Mouse (Mus musculus): Measurements from ENCODE around the gene Vps16. TPM values are rescaled to one million over a fixed set of nuclear protein-coding genes. Genes with fewer than 3 reads are reported as not detected.

Gene Vps16
- 45.6 and 55.8 TPM in 2 replicates for polyA plus RNA-seq (2012; rRNA removed)

GRCm38 (mm10) chr2:130424126-130424853 lies at the start of gene Vps16, which contains the start of gene Pced1a:
Vps16 (plus strand) TSS chr2:130424339.
Pced1a (minus strand) TSS chr2:130424701.
- Histone ChIP-seq H3K36me3 (ENCODE audit: control insufficient read depth, insufficient read depth, low read length) (no peaks in the 10 kb centered on the region), H3K27me3 (ENCODE audit: control insufficient read depth, insufficient read depth, low read length) (no peaks in the 10 kb centered on the region), H3K4me1 (ENCODE audit: control insufficient read depth, insufficient read depth, low read length) (peaks cover 9% of the 10 kb centered on the region), H3K27ac (ENCODE audit: control insufficient read depth, insufficient read depth, low read depth, low read length) (peak within 1 kb of the TSS; percentile 92), H3K4me3 (ENCODE audit: control insufficient read depth, low read depth, low read length) (peak within 1 kb of the TSS; percentile 93)
- TF ChIP-seq CTCF (IDR thresholded peaks at IDR 0.05; ENCODE audit: control insufficient read depth, insufficient read depth, insufficient replicate concordance, low read depth, low read length): peak; percentile 47; the same call in 1 of the 2 replicates
- TF ChIP-seq POLR2A (IDR thresholded peaks at IDR 0.05; ENCODE audit: control insufficient read depth, low read depth, low read length): peak; percentile 78; the same call in 1 of the 2 replicates

GRCm38 (mm10) chr2:130374951-130375350 lies 49.2 kb upstream of the Vps16 start:
- Histone ChIP-seq H3K36me3 (ENCODE audit: control insufficient read depth, insufficient read depth, low read length) (no peaks in the 10 kb centered on the region), H3K27ac (ENCODE audit: control insufficient read depth, insufficient read depth, low read depth, low read length) (no peak overlapping the region), H3K4me1 (ENCODE audit: control insufficient read depth, insufficient read depth, low read length) (no peaks in the 10 kb centered on the region), H3K27me3 (ENCODE audit: control insufficient read depth, insufficient read depth, low read length) (no peaks in the 10 kb centered on the region), H3K4me3 (ENCODE audit: control insufficient read depth, low read depth, low read length) (no peak overlapping the region)
- TF ChIP-seq CTCF (IDR thresholded peaks at IDR 0.05; ENCODE audit: control insufficient read depth, insufficient read depth, insufficient replicate concordance, low read depth, low read length) (no peak), POLR2A (IDR thresholded peaks at IDR 0.05; ENCODE audit: control insufficient read depth, low read depth, low read length) (no peak)

DNA sequence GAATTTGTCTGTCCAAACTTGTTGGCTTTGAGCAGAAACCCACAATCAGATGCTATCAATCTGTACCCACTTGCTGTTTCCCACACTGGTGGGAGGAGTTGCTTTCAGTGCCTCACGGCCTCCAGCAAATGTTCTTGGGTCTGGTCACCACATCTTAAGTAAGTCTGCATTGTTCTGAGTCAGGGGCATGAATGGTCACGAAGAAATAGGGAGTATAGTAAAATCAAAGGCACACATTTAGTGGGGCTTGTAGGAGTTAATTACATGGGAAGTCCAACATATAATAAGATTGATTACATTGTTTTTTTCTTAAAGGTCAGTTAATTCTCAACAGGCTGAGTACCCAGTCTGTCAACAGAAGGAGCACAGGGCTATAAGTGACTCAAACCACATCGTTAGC lies 40.9 kb upstream of the Vps16 start:
- no peak overlapping the region for H3K4me3 ChIP-seq (ENCODE audit: control insufficient read depth, low read depth, low read length)
- no peaks in the 10 kb centered on the region for H3K4me1 ChIP-seq (ENCODE audit: control insufficient read depth, insufficient read depth, low read length)
- TF ChIP-seq CTCF (IDR thresholded peaks at IDR 0.05; ENCODE audit: control insufficient read depth, insufficient read depth, insufficient replicate concordance, low read depth, low read length): no peak
- no peak for TF ChIP-seq POLR2A (IDR thresholded peaks at IDR 0.05; ENCODE audit: control insufficient read depth, low read depth, low read length)
- no peaks in the 10 kb centered on the region for H3K36me3 ChIP-seq (ENCODE audit: control insufficient read depth, insufficient read depth, low read length)
- H3K27me3 ChIP-seq (ENCODE audit: control insufficient read depth, insufficient read depth, low read length): no peaks in the 10 kb centered on the region
- no peak overlapping the region for H3K27ac ChIP-seq (ENCODE audit: control insufficient read depth, insufficient read depth, low read depth, low read length)

DNA sequence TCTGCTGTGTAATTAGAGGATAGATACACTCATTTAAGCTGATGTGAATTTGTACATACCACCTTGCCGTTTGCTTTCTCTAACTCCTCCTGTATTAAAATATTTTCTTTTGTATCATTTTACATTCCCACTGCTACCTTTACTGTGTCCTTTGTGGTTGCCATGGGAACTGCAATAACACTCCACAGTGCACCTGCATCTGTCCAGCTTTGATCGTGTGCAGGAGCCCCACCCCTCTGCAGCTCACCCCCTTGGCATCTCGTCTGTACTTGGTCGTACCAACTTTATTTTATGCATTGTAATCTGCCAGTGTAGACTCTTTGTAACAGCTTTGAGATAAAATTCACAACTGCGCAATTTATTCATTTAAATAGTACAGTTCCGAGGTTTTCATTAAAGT lies 40.2 kb upstream of the Vps16 start:
- H3K4me3 ChIP-seq (ENCODE audit: control insufficient read depth, low read depth, low read length): no peak overlapping the region
- no peaks in the 10 kb centered on the region for H3K36me3 ChIP-seq (ENCODE audit: control insufficient read depth, insufficient read depth, low read length)
- H3K27me3 ChIP-seq (ENCODE audit: control insufficient read depth, insufficient read depth, low read length): no peaks in the 10 kb centered on the region
- no peaks in the 10 kb centered on the region for H3K4me1 ChIP-seq (ENCODE audit: control insufficient read depth, insufficient read depth, low read length)
- TF ChIP-seq CTCF (IDR thresholded peaks at IDR 0.05; ENCODE audit: control insufficient read depth, insufficient read depth, insufficient replicate concordance, low read depth, low read length) (no peak), POLR2A (IDR thresholded peaks at IDR 0.05; ENCODE audit: control insufficient read depth, low read depth, low read length) (no peak)
- H3K27ac ChIP-seq (ENCODE audit: control insufficient read depth, insufficient read depth, low read depth, low read length): no peak overlapping the region

DNA sequence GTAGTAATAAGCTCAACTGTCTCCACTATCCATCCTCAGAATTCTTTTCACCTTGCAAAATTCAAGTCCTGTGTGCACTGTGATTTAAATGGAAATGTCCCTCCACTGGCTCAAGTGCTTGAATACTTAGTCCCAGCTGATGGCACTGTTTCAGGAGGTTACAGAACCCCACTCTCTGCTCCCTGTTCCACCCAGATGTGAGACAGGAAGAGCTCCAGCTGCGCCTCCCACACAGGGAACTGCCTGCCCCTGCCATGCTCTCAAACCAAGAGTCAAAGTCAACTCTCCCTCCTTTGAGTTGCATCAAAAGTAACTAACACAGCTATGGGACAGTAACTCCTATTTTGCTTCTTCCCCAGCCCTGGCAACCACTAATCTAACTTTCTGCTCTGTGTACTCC lies 37.9 kb upstream of the Vps16 start:
- Histone ChIP-seq H3K4me1 (ENCODE audit: control insufficient read depth, insufficient read depth, low read length) (no peaks in the 10 kb centered on the region), H3K4me3 (ENCODE audit: control insufficient read depth, low read depth, low read length) (no peak overlapping the region), H3K27ac (ENCODE audit: control insufficient read depth, insufficient read depth, low read depth, low read length) (no peak overlapping the region), H3K36me3 (ENCODE audit: control insufficient read depth, insufficient read depth, low read length) (no peaks in the 10 kb centered on the region), H3K27me3 (ENCODE audit: control insufficient read depth, insufficient read depth, low read length) (no peaks in the 10 kb centered on the region)
- no peak for TF ChIP-seq POLR2A (IDR thresholded peaks at IDR 0.05; ENCODE audit: control insufficient read depth, low read depth, low read length)
- TF ChIP-seq CTCF (IDR thresholded peaks at IDR 0.05; ENCODE audit: control insufficient read depth, insufficient read depth, insufficient replicate concordance, low read depth, low read length): no peak

DNA sequence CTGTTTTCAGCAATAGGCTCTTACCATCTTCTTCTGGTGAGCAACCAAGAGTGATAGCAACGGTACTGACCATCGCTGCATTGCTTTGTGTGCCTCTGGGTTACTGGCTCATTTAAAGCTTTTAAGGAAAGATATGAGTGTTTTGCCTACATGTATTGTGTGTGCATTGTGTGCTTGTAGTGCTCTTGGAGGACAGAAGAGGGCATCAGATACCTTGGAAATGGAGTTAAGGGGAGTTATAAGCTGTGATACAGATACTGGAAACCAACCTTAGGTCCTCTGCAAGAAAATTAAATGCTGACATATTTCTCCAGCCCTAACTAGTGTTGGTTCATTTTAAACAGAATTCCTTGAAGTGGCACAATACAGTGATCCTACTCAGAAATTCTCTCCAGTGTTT lies 35.3 kb upstream of the Vps16 start:
- no peaks in the 10 kb centered on the region for H3K36me3 ChIP-seq (ENCODE audit: control insufficient read depth, insufficient read depth, low read length)
- H3K4me1 ChIP-seq (ENCODE audit: control insufficient read depth, insufficient read depth, low read length): no peaks in the 10 kb centered on the region
- H3K27me3 ChIP-seq (ENCODE audit: control insufficient read depth, insufficient read depth, low read length): no peaks in the 10 kb centered on the region
- no peak overlapping the region for H3K27ac ChIP-seq (ENCODE audit: control insufficient read depth, insufficient read depth, low read depth, low read length)
- no peak for TF ChIP-seq POLR2A (IDR thresholded peaks at IDR 0.05; ENCODE audit: control insufficient read depth, low read depth, low read length)
- TF ChIP-seq CTCF (IDR thresholded peaks at IDR 0.05; ENCODE audit: control insufficient read depth, insufficient read depth, insufficient replicate concordance, low read depth, low read length): no peak
- no peak overlapping the region for H3K4me3 ChIP-seq (ENCODE audit: control insufficient read depth, low read depth, low read length)

DNA sequence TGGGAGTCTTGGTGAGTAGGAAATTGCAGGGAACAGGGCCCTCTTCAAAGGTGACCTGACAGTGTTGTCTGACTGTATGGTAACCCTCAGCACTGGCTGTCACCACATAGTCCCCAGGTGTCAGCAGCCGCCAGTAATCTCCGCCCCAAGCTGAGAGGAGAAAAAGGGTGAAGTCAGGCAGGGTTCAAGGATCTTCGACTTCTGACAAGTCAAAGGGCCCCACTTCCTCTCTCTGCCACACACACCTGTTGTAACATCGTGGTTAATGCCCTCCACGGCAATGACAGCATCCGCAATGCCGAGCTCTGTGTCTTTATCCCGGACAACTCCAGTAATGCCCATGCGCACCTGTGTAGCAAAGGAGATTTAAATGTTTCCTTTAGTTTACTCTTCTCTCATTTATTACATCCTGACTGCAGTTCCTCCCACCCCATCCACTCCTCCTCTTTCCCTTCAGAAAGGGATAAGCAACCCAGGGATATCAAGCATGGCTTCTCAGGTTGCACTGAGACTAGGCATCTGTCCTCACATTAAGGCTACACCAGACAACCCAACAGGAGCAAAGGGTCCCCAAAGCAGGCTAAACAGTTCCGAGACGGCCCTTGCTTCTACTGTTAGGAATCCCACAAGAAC lies 33.0 kb upstream of the Vps16 start:
- Histone ChIP-seq H3K27ac (ENCODE audit: control insufficient read depth, insufficient read depth, low read depth, low read length) (no peak overlapping the region), H3K4me3 (ENCODE audit: control insufficient read depth, low read depth, low read length) (peak overlapping the region; percentile 11), H3K4me1 (ENCODE audit: control insufficient read depth, insufficient read depth, low read length) (no peaks in the 10 kb centered on the region), H3K36me3 (ENCODE audit: control insufficient read depth, insufficient read depth, low read length) (no peaks in the 10 kb centered on the region), H3K27me3 (ENCODE audit: control insufficient read depth, insufficient read depth, low read length) (no peaks in the 10 kb centered on the region)
- TF ChIP-seq CTCF (IDR thresholded peaks at IDR 0.05; ENCODE audit: control insufficient read depth, insufficient read depth, insufficient replicate concordance, low read depth, low read length) (no peak), POLR2A (IDR thresholded peaks at IDR 0.05; ENCODE audit: control insufficient read depth, low read depth, low read length) (no peak)

All from testis, adult 2 months (tissue).